Mouse (Mus musculus): ENCODE measurements at regions not wholly inside any gene's neighbourhood (a gene's known extent, or its start where the extent isn't known, plus 50 kb on each side); places are given as distances from the start of the nearest gene placed in this dataset.
"Not testable (repeated sequence)": the region's sequence is repeated elsewhere in the genome, so short reads cannot be mapped to it uniquely, and the experiment has no call there.

GRCm38 (mm10) chr1:164531741-164532140, 73.6 kb upstream of the Atp1b1 start:
- Histone ChIP-seq H3K9ac (no peak overlapping the region), H3K9me3 (replicated peaks) (no peaks in the 10 kb centered on the region), H3K27ac (no peak overlapping the region), H3K4me3 (no peak overlapping the region), H3K4me2 (no peak overlapping the region), H3K4me1 (no peaks in the 10 kb centered on the region), H3K36me3 (ENCODE audit: poor library complexity, severe bottlenecking) (no peaks in the 10 kb centered on the region), H3K27me3 (no peaks in the 10 kb centered on the region)
- ATAC-seq: no peak
- WGBS: 50% methylated on average over 1 of the region's 1 CpGs

- H3K27me3 ChIP-seq: no peaks in the 10 kb centered on the region
- H3K27ac ChIP-seq: no peak overlapping the region
- no peaks in the 10 kb centered on the region for H3K36me3 ChIP-seq (ENCODE audit: poor library complexity, severe bottlenecking)
- H3K9ac ChIP-seq: no peak overlapping the region
- ATAC-seq: no peak
- no peaks in the 10 kb centered on the region for H3K9me3 ChIP-seq (replicated peaks)
- H3K4me2 ChIP-seq: no peak overlapping the region
- WGBS: 96% methylated on average over 1 of the region's 1 CpGs
- H3K4me1 ChIP-seq: no peaks in the 10 kb centered on the region
- H3K4me3 ChIP-seq: no peak overlapping the region
These were observed 68.6 kb upstream of the Atp1b1 start for GRCm38 (mm10) chr1:164526748-164527147.

GRCm38 (mm10) chr1:164522377-164523150, 64.4 kb upstream of the Atp1b1 start:
- H3K27me3 ChIP-seq: no peaks in the 10 kb centered on the region
- H3K9ac ChIP-seq: no peak overlapping the region
- H3K9me3 ChIP-seq (replicated peaks): no peaks in the 10 kb centered on the region
- no peaks in the 10 kb centered on the region for H3K4me1 ChIP-seq
- H3K4me2 ChIP-seq: no peak overlapping the region
- ATAC-seq: no peak
- 81% methylated on average over 3 of the region's 3 CpGs for WGBS
- H3K27ac ChIP-seq: no peak overlapping the region
- no peak overlapping the region for H3K4me3 ChIP-seq
- no peaks in the 10 kb centered on the region for H3K36me3 ChIP-seq (ENCODE audit: poor library complexity, severe bottlenecking)

GRCm38 (mm10) chr1:164521371-164522130, 63.4 kb upstream of the Atp1b1 start:
- no peak overlapping the region for H3K27ac ChIP-seq
- H3K9ac ChIP-seq: no peak overlapping the region
- H3K9me3 ChIP-seq (replicated peaks): no peaks in the 10 kb centered on the region
- WGBS: 93% methylated on average over 6 of the region's 6 CpGs
- H3K36me3 ChIP-seq (ENCODE audit: poor library complexity, severe bottlenecking): no peaks in the 10 kb centered on the region
- ATAC-seq: no peak
- H3K4me3 ChIP-seq: no peak overlapping the region
- no peak overlapping the region for H3K4me2 ChIP-seq
- no peaks in the 10 kb centered on the region for H3K27me3 ChIP-seq
- no peaks in the 10 kb centered on the region for H3K4me1 ChIP-seq

GRCm38 (mm10) chr1:164518866-164519265, 60.7 kb upstream of the Atp1b1 start:
- no peaks in the 10 kb centered on the region for H3K9me3 ChIP-seq (replicated peaks)
- no peaks in the 10 kb centered on the region for H3K27me3 ChIP-seq
- H3K27ac ChIP-seq: no peak overlapping the region
- 95% methylated on average over 3 of the region's 3 CpGs for WGBS
- no peak overlapping the region for H3K4me3 ChIP-seq
- no peaks in the 10 kb centered on the region for H3K4me1 ChIP-seq
- H3K4me2 ChIP-seq: no peak overlapping the region
- no peak overlapping the region for H3K9ac ChIP-seq
- no peak for ATAC-seq
- H3K36me3 ChIP-seq (ENCODE audit: poor library complexity, severe bottlenecking): no peaks in the 10 kb centered on the region

GRCm38 (mm10) chr1:164518308-164518707, 60.2 kb upstream of the Atp1b1 start:
- H3K4me1 ChIP-seq: no peaks in the 10 kb centered on the region
- 84% methylated on average over 4 of the region's 4 CpGs for WGBS

GRCm38 (mm10) chr1:164517362-164517761, 59.2 kb upstream of the Atp1b1 start:
- WGBS: 97% methylated on average over 2 of the region's 2 CpGs
- H3K9ac ChIP-seq; ATAC-seq; H3K4me2 ChIP-seq; H3K27ac ChIP-seq; H3K4me3 ChIP-seq; H3K27me3 ChIP-seq; H3K9me3 ChIP-seq (replicated peaks); H3K4me1 ChIP-seq; H3K36me3 ChIP-seq (ENCODE audit: poor library complexity, severe bottlenecking): not testable (repeated sequence)

More at GRCm38 (mm10) chr1:164518308-164518707, 60.2 kb upstream of the Atp1b1 start:
- no peak for ATAC-seq
- Histone ChIP-seq H3K9ac (no peak overlapping the region), H3K9me3 (replicated peaks) (no peaks in the 10 kb centered on the region), H3K27me3 (no peaks in the 10 kb centered on the region), H3K36me3 (ENCODE audit: poor library complexity, severe bottlenecking) (no peaks in the 10 kb centered on the region), H3K27ac (no peak overlapping the region), H3K4me2 (no peak overlapping the region), H3K4me3 (no peak overlapping the region)

- Histone ChIP-seq H3K9me3 (replicated peaks) (no peaks in the 10 kb centered on the region), H3K4me3 (no peak overlapping the region), H3K9ac (no peak overlapping the region), H3K4me2 (no peak overlapping the region), H3K27ac (no peak overlapping the region), H3K27me3 (no peaks in the 10 kb centered on the region), H3K4me1 (0 out of 2 replicates have a peak, but pooled peaks cover 9% of the 10 kb centered on the region), H3K36me3 (ENCODE audit: poor library complexity, severe bottlenecking) (no peaks in the 10 kb centered on the region)
- WGBS: 93% methylated on average over 7 of the region's 7 CpGs
- ATAC-seq: no peak
These were observed 53.7 kb upstream of the Atp1b1 start for GRCm38 (mm10) chr1:164511628-164512385.

- Histone ChIP-seq H3K27me3 (no peaks in the 10 kb centered on the region), H3K4me1 (0 out of 2 replicates have a peak, but pooled peaks cover 9% of the 10 kb centered on the region), H3K36me3 (ENCODE audit: poor library complexity, severe bottlenecking) (no peaks in the 10 kb centered on the region), H3K4me3 (no peak overlapping the region), H3K27ac (no peak overlapping the region), H3K9ac (no peak overlapping the region), H3K9me3 (replicated peaks) (no peaks in the 10 kb centered on the region), H3K4me2 (no peak overlapping the region)
- ATAC-seq: no peak
- 67% methylated on average over 1 of the region's 1 CpGs for WGBS
These were observed 51.1 kb upstream of the Atp1b1 start for GRCm38 (mm10) chr1:164509226-164509625.

- ATAC-seq: no peak
- WGBS: 58% methylated on average over 8 of the region's 8 CpGs
- Histone ChIP-seq H3K27me3 (no peaks in the 10 kb centered on the region), H3K4me2 (no peak overlapping the region), H3K9me3 (replicated peaks) (no peaks in the 10 kb centered on the region), H3K36me3 (ENCODE audit: poor library complexity, severe bottlenecking) (no peaks in the 10 kb centered on the region), H3K4me3 (no peak overlapping the region), H3K9ac (no peak overlapping the region), H3K27ac (no peak overlapping the region), H3K4me1 (0 out of 2 replicates have a peak, but pooled peaks cover 9% of the 10 kb centered on the region)
These were observed 50.4 kb upstream of the Atp1b1 start for GRCm38 (mm10) chr1:164508556-164508955.

- Histone ChIP-seq H3K4me3 (no peak overlapping the region), H3K9ac (no peak overlapping the region), H3K4me2 (no peak overlapping the region), H3K9me3 (replicated peaks) (no peaks in the 10 kb centered on the region), H3K27me3 (no peaks in the 10 kb centered on the region), H3K36me3 (ENCODE audit: poor library complexity, severe bottlenecking) (no peaks in the 10 kb centered on the region), H3K4me1 (0 out of 2 replicates have a peak, but pooled peaks cover 9% of the 10 kb centered on the region), H3K27ac (no peak overlapping the region)
- ATAC-seq: no peak
- WGBS: 2% methylated on average over 5 of the region's 5 CpGs
These were observed 50.0 kb upstream of the Atp1b1 start for GRCm38 (mm10) chr1:164508106-164508505.
